Mouse (Mus musculus) liver, embryonic 14.5 days (tissue): ENCODE measurements around the gene Sct. TPM values are rescaled to one million over a fixed set of nuclear protein-coding genes. Genes with fewer than 3 reads are reported as not detected.

Source experiments
- ATAC-seq: fragments of 200-750 bp; cut with Nextera tagmentation; 2 replicates; pipeline ENCODE4 v1.8.0; 2017; ENCODE audit warnings: moderate number of reproducible peaks, mild to moderate bottlenecking, moderate library complexity; ENCODE audit not compliant: insufficient read depth
- DNase-seq, 3 experiments: peaks; one replicate each; pipeline ENCODE4 v3.0.0-alpha.2; 2012 to 2013; ENCODE audit warnings: low read depth in 3 of 3, low spot score in 3 of 3
- H3K27ac ChIP-seq: fragments of 300-500 bp; sonication (generic); 2 replicates; pipeline ENCODE4 v1.5.1; 2014; ENCODE audit warnings: moderate library complexity, mild to moderate bottlenecking, control low read depth, inconsistent platforms
- H3K27me3 ChIP-seq: fragments of 300-500 bp; sonication (generic); 2 replicates; pipeline ENCODE4 v1.6.1; 2014; ENCODE audit warnings: mild to moderate bottlenecking, low read length, moderate library complexity; ENCODE audit not compliant: control insufficient read depth, insufficient read depth
- H3K36me3 ChIP-seq: fragments of 300-500 bp; sonication (generic); replicated peaks from 2 replicates; pipeline ENCODE4 v1.6.1; 2014; ENCODE audit warnings: low read depth; ENCODE audit not compliant: control insufficient read depth, insufficient read depth
- H3K4me1 ChIP-seq, 2 experiments: fragments of 200-500 bp in 1 of 2; fragments of 300-500 bp in 1 of 2; sonication (generic) in 1 of 2; replicated peaks; 2 replicates each; pipeline ENCODE4 v1.6.1; 2012 to 2014; ENCODE audit warnings: antibody characterized with exemption in 1 of 2, inconsistent platforms in 1 of 2, low read length in 1 of 2; ENCODE audit not compliant: control insufficient read depth in 2 of 2, insufficient read depth in 2 of 2
- H3K4me2 ChIP-seq: fragments of 300-500 bp; sonication (generic); 2 replicates; pipeline ENCODE4 v1.6.1; 2014; ENCODE audit warnings: low read depth, mild to moderate bottlenecking, control low read depth, moderate library complexity
- H3K4me3 ChIP-seq, 2 experiments: fragments of 200-500 bp in 1 of 2; fragments of 300-500 bp in 1 of 2; sonication (generic) in 1 of 2; 2 replicates each; pipeline ENCODE4 v1.5.1; 2012 to 2014; ENCODE audit warnings: low read depth in 2 of 2, low read length in 2 of 2, mild to moderate bottlenecking in 2 of 2, control low read depth in 1 of 2, inconsistent platforms in 1 of 2, moderate library complexity in 1 of 2; ENCODE audit not compliant: insufficient read depth in 1 of 2
- H3K9ac ChIP-seq: fragments of 300-500 bp; sonication (generic); replicated peaks from 2 replicates; pipeline ENCODE4 v1.6.1; 2014; ENCODE audit warnings: mild to moderate bottlenecking, control low read depth, moderate library complexity
- H3K9me3 ChIP-seq: fragments of 300-500 bp; sonication (generic); 2 replicates; pipeline ENCODE4 v1.6.1; 2016; ENCODE audit warnings: low read length, mixed read lengths; ENCODE audit not compliant: control insufficient read depth
- CTCF ChIP-seq: IDR thresholded peaks from 2 replicates; pipeline ENCODE4 v1.5.1; 2016; ENCODE audit warnings: antibody characterized with exemption, low read depth, control low read depth
- EP300 ChIP-seq: IDR thresholded peaks from 2 replicates; pipeline ENCODE4 v1.6.1; 2016; ENCODE audit warnings: antibody characterized with exemption, low read depth
- WGBS: fragments of 180-500 bp; shearing (Covaris S2); extraction: QIAGEN DNeasy Blood & Tissue Kit; methylation state at CpG from one replicate; pipeline ENCODE4 v1.1.7; 2014; ENCODE audit not compliant: insufficient replicate concordance; 5-methylcytosine and 5-hydroxymethylcytosine counted together
- polyA plus RNA-seq, 2 experiments: library from polyadenylated mRNA; depleted of rRNA in 1 of 2; stranded (reverse) in 1 of 2; unstranded in 1 of 2; fragments of >200 nt; fragmentation: Nextera tagmentation in 1 of 2; extraction: Ambion mirVana in 1 of 2; gene quantifications; 2 replicates each; pipeline versions ENCODE4 v1.2.1 to v1.2.3; 2012 to 2014

The Sct gene
- polyA plus RNA-seq, 2 experiments = 0.16 to 0.22 TPM

DNA sequence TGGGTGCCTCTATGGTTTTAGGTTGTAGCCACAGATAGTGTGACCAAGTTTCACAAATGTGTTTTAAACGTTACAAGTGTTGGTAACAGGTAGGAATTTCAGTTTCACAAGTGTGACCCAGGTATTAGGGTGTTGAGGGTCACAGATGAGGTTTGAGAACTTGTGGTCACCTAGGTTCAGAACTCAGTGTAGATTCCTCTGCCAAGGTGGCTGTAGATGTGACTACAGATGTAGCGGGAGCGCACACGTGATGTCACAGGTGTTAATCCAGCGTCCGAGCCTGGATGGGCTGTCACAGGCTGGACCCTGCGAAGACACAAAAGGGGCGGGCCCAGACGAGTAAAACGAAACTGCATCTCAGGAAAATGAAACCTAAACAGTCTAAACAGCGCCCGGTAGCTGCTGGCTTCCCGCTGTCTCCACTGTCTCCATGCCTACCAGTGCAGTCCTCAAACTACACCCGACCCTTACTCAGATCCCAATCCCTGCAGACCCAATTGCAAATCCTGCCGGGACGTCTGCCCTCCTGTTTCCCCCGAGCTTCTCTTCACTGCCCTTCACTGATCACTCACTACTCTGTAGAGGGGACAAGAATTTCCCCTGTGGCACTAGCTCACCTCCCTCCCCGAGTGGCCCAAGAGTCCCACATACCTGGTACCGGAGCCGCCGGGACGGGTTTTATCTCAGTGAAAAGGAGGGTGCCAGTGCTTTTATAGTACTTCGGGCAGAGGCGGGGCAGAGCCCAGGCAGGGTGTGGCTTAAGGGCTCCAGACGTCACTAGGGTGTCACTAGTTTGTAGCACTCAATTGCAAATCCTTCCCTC, 13.0 kb downstream of the Sct start, which contains the start of gene Irf7:
TSS of gene Irf7 (minus strand) at position 743 of the 823 bp plus-strand sequence.
- Histone ChIP-seq H3K4me1 (peaks cover 13 to 17% of the 10 kb centered on the region in 2 experiments), H3K27ac (no peak within 1 kb of the TSS; the same call in 1 of the 2 replicates), H3K9ac (peak within 1 kb of the TSS; percentile 62), H3K4me2 (peak within 1 kb of the TSS; percentile 74), H3K4me3 (peak within 1 kb of the TSS; percentile 64 to 97), H3K27me3 (no peaks in the 10 kb centered on the region; the same call in 1 of the 2 replicates), H3K36me3 (peaks cover 28% of the 10 kb centered on the region), H3K9me3 (no peaks in the 10 kb centered on the region)
- ATAC-seq (peak; percentile 78), DNase-seq (peak; percentile 60 to 74 (median 69))
- no peak for TF ChIP-seq EP300
- TF ChIP-seq CTCF = no peak
- WGBS = 4% methylated on average over 25 of the region's 25 CpGs

DNA sequence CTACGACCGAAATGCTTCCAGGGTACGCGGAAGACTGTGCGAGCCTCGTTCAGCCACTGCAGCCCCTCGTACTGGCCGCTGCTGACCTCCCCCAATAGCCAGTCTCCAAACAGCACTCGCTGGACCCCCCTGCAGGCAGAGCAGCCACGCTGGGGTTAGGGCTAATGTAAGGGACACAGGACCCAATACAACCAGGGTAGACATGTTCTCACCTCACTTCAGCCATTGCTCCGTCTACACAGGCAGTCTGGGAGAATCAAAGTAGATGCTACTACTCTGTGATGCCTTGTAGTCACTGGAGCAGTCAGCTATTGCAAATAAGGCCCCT, 13.6 kb downstream of the Sct start:
- H3K27me3 ChIP-seq = no peaks in the 10 kb centered on the region; the same call in 1 of the 2 replicates
- ATAC-seq (peak; percentile 10; the same call in 1 of the 2 replicates), DNase-seq (no peak)
- H3K27ac ChIP-seq = no peak overlapping the region
- WGBS = 33% methylated on average over 11 of the region's 11 CpGs
- peak overlapping the region; percentile 64 to 97 for H3K4me3 ChIP-seq
- peak overlapping the region; percentile 62 for H3K9ac ChIP-seq
- H3K4me2 ChIP-seq = peak overlapping the region; percentile 74
- H3K9me3 ChIP-seq = no peaks in the 10 kb centered on the region
- peaks cover 13 to 17% of the 10 kb centered on the region in 2 experiments for H3K4me1 ChIP-seq
- TF ChIP-seq EP300 (no peak), CTCF (no peak)
- H3K36me3 ChIP-seq = peaks cover 34% of the 10 kb centered on the region

- Histone ChIP-seq H3K27me3 (no peaks in the 10 kb centered on the region; the same call in 1 of the 2 replicates), H3K36me3 (peaks cover 39% of the 10 kb centered on the region), H3K9me3 (no peaks in the 10 kb centered on the region), H3K27ac (no peak overlapping the region), H3K9ac (no peak overlapping the region; the same call in none of the 2 replicates), H3K4me3 (peak overlapping the region; percentile 64 to 97; a peak in 3 of 4 replicates), H3K4me1 (peaks cover 13 to 17% of the 10 kb centered on the region in 2 experiments), H3K4me2 (peak overlapping the region; percentile 74)
- ATAC-seq = peak; percentile 45; the same call in 1 of the 2 replicates
- TF ChIP-seq CTCF = peak; percentile 85
- no peak for TF ChIP-seq EP300
- WGBS = 12% methylated on average over 12 of the region's 12 CpGs
- DNase-seq = peak in 2 of 3 experiments; percentile 22 to 40
These were observed 14.0 kb downstream of the Sct start for GRCm38 (mm10) chr7:141264761-141265410.

- Histone ChIP-seq H3K4me3 (no peak overlapping the region), H3K9me3 (no peaks in the 10 kb centered on the region), H3K4me2 (peak overlapping the region; percentile 74; the same call in 1 of the 2 replicates), H3K27me3 (no peaks in the 10 kb centered on the region), H3K36me3 (peaks cover 46% of the 10 kb centered on the region), H3K27ac (no peak overlapping the region), H3K9ac (no peak overlapping the region), H3K4me1 (peaks cover 13 to 17% of the 10 kb centered on the region in 2 experiments)
- ATAC-seq (no peak), DNase-seq (no peak)
- TF ChIP-seq EP300 (no peak), CTCF (no peak)
- WGBS = 71% methylated on average over 11 of the region's 11 CpGs
These were observed 14.8 kb downstream of the Sct start for GRCm38 (mm10) chr7:141264041-141264700.

GRCm38 (mm10) chr7:141263640-141264039, 15.3 kb downstream of the Sct start:
- Histone ChIP-seq H3K4me3 (no peak overlapping the region), H3K4me2 (no peak overlapping the region), H3K9me3 (no peaks in the 10 kb centered on the region), H3K9ac (no peak overlapping the region), H3K27ac (no peak overlapping the region), H3K27me3 (no peaks in the 10 kb centered on the region), H3K36me3 (peaks cover 51% of the 10 kb centered on the region), H3K4me1 (peaks cover 13 to 17% of the 10 kb centered on the region in 2 experiments)
- TF ChIP-seq EP300 = no peak
- TF ChIP-seq CTCF = no peak
- WGBS = 85% methylated on average over 13 of the region's 13 CpGs
- DNase-seq (no peak), ATAC-seq (no peak)
